ENCODE assay signal across 26 mouse cellular contexts in genomic region chr2:157100319-157100605, GRCm38 (mm10). TPM values are rescaled to one million over a fixed set of nuclear protein-coding genes. Genes with fewer than 3 reads are reported as not detected.
DNase-seq lines count a peak whose midpoint lies in the region; ATAC-seq and TF ChIP-seq lines count a peak whose summit lies in the region.
"Had no signal": no experiment of that assay in that cellular context is flagged by ENCODE, and none has a peak within 500 bp of the region (broad histone marks: within the 10 kb centered on the region; RNA-seq: fewer than 3 reads in every experiment).

No protein-coding gene starts in this region.

- WGBS in heart, embryonic 10.5 days = 75% methylated on average over 12 of the region's 12 CpGs
- 32% methylated on average over 12 of the region's 12 CpGs for WGBS in kidney, embryonic 15.5 days

- H3K9ac ChIP-seq in kidney, embryonic 15.5 days = no peak overlapping the region
- H3K9ac ChIP-seq: forebrain, embryonic 12.5 days; liver, embryonic 14.5 days; lung, embryonic 15.5 days; midbrain, embryonic 15.5 days had no signal

- peaks cover 62% of the 10 kb centered on the region for H3K36me3 ChIP-seq in heart, embryonic 10.5 days
- peaks cover 46% of the 10 kb centered on the region for H3K36me3 ChIP-seq in kidney, embryonic 15.5 days
- H3K36me3 ChIP-seq in E14TG2a.4 (ENCODE audit: insufficient read depth, low read length) = peaks cover 20% of the 10 kb centered on the region
- H3K36me3 ChIP-seq: midbrain, embryonic 15.5 days had no signal

- TF ChIP-seq CTCF in E14TG2a.4 (conservative IDR thresholded peaks at IDR 0.05; ENCODE audit: low read length) (no peak), Patski (IDR thresholded peaks at IDR 0.05) (no peak)

- no peak for DNase-seq in heart, embryonic 10.5 days (ENCODE audit: low spot score)
- no peak for DNase-seq in heart, postnatal 36 days
- no peak for DNase-seq in kidney, adult 8-10 months
- DNase-seq in Patski (ENCODE audit: low read depth, low spot score) = no peak
- DNase-seq in lung, postnatal 4 days = no peak
- no peak for DNase-seq in adrenal gland, adult (ENCODE audit: inconsistent age in 2 of 2, low spot score in 1 of 2)
- DNase-seq: adrenal gland, postnatal 36 days; cerebellum, adult 2 months; gastrocnemius, postnatal 10 days; right cerebral cortex, postnatal 4 days; thymus, adult 2 months had no signal

- in situ Hi-C loops in Patski (cut with MboI; ENCODE audit: low pct_unique_long_range_greater_than_20kb) = no loop called here

- 0 out of 2 replicates have a peak overlapping the region, but pooled peaks have one; percentile 24 for H3K27ac ChIP-seq in heart, embryonic 10.5 days
- H3K27ac ChIP-seq in kidney, embryonic 15.5 days = peak overlapping the region; percentile 28
- H3K27ac ChIP-seq: forebrain, embryonic 12.5 days; hindbrain, embryonic 10.5 days; hindbrain, postnatal 0 days; liver, embryonic 14.5 days; lung, embryonic 15.5 days; midbrain, embryonic 15.5 days had no signal

- POLR2A ChIA-PET in Patski (lab: Charles Lee) = no interaction called here

- CTCF ChIA-PET in Patski (lab: Charles Lee) = interaction anchor here (1.1 to 1.4 kb wide), 2 partner anchors 17 to 197 kb away, joined by 3 to 4 read pairs; no protein-coding TSS in a partner anchor

- no peak overlapping the region for H3K4me3 ChIP-seq in heart, embryonic 10.5 days
- no peak overlapping the region for H3K4me3 ChIP-seq in kidney, embryonic 15.5 days (replicated peaks)
- peak overlapping the region; percentile 43; the same call in 1 of the 2 replicates for H3K4me3 ChIP-seq in E14TG2a.4 (replicated peaks; ENCODE audit: low read length)
- H3K4me3 ChIP-seq: forebrain, embryonic 12.5 days; hindbrain, embryonic 10.5 days; lung, embryonic 15.5 days; midbrain, embryonic 15.5 days had no signal

- intact Hi-C loops in heart, postnatal 36 days (cut with DNase I) = no loop called here

- no peaks in the 10 kb centered on the region for H3K27me3 ChIP-seq in heart, embryonic 10.5 days (ENCODE audit: insufficient read depth, poor library complexity, severe bottlenecking)
- H3K27me3 ChIP-seq in kidney, embryonic 15.5 days = no peaks in the 10 kb centered on the region
- H3K27me3 ChIP-seq in E14TG2a.4 (ENCODE audit: insufficient read depth, low read length) (no peaks in the 10 kb centered on the region), Patski (no peaks in the 10 kb centered on the region)
- H3K27me3 ChIP-seq: forebrain, embryonic 12.5 days; lung, embryonic 15.5 days; midbrain, embryonic 15.5 days had no signal

- peak; percentile 43; the same call in 1 of the 2 replicates for ATAC-seq in kidney, embryonic 15.5 days (replicated peaks; ENCODE audit: low FRiP score)
- ATAC-seq in Patski = peak; percentile 77
- ATAC-seq: hindbrain, postnatal 0 days; intestine, postnatal 0 days; midbrain, embryonic 15.5 days had no signal

- H3K4me1 ChIP-seq in heart, embryonic 10.5 days = peaks cover 14% of the 10 kb centered on the region
- H3K4me1 ChIP-seq in kidney, embryonic 15.5 days = peaks cover 11% of the 10 kb centered on the region; the same call in 1 of the 2 replicates
- peaks cover 13% of the 10 kb centered on the region for H3K4me1 ChIP-seq in E14TG2a.4 (replicated peaks; ENCODE audit: low read depth, low read length)
- H3K4me1 ChIP-seq: forebrain, embryonic 12.5 days; hindbrain, embryonic 10.5 days; lung, embryonic 15.5 days; midbrain, embryonic 15.5 days had no signal

- no peak overlapping the region for H3K4me2 ChIP-seq in kidney, embryonic 15.5 days
- H3K4me2 ChIP-seq: forebrain, embryonic 12.5 days; lung, embryonic 15.5 days; midbrain, embryonic 15.5 days had no signal

- H3K9me3 ChIP-seq in heart, embryonic 10.5 days = no peaks in the 10 kb centered on the region
- H3K9me3 ChIP-seq in kidney, embryonic 15.5 days (replicated peaks) = no peaks in the 10 kb centered on the region
- no peaks in the 10 kb centered on the region for H3K9me3 ChIP-seq in E14TG2a.4 (ENCODE audit: low read length)
- H3K9me3 ChIP-seq: forebrain, embryonic 12.5 days; hindbrain, embryonic 10.5 days; lung, embryonic 15.5 days; midbrain, embryonic 15.5 days had no signal

RNA-seq across cellular contexts. Expression of gene Tldc2, which starts 13.4 kb away (rescaled TPM):
- not detected in 2 replicates for polyA plus RNA-seq in heart, embryonic 10.5 days (2016; fragmentation: Nextera tagmentation; extraction: Ambion mirVana)
- total RNA-seq in heart, postnatal 36 days (2021) = not detected
- polyA plus RNA-seq in kidney, embryonic 15.5 days (2015; fragmentation: Nextera tagmentation; extraction: Ambion mirVana) = 0.27 TPM in 1 of 2 replicates, not detected in the other
- polyA plus RNA-seq in Patski (2021) = 0.33 TPM
- total RNA-seq: adrenal gland, postnatal 36 days; gastrocnemius, postnatal 10 days; hindbrain, postnatal 0 days; layer of hippocampus, adult 18-20 months; layer of hippocampus, postnatal 25 days; left cerebral cortex, postnatal 25 days; megakaryocyte-erythroid progenitor cell, adult 5-6 weeks had no signal
- polyA plus RNA-seq: forebrain, embryonic 12.5 days; hindbrain, embryonic 10.5 days; intestine, postnatal 0 days; limb, embryonic 14.5 days; liver, embryonic 14.5 days; lung, embryonic 15.5 days; midbrain, embryonic 15.5 days; stomach, embryonic 16.5 days; thymus, adult 2 months had no signal

RNA-seq across cellular contexts. Expression of gene Soga1, which starts 21.2 kb away (rescaled TPM):
- polyA plus RNA-seq in heart, embryonic 10.5 days (2016; fragmentation: Nextera tagmentation; extraction: Ambion mirVana) = 2.2 and 3.9 TPM in 2 replicates
- 10 to 100 TPM; 11.5 to 13.4 TPM for total RNA-seq in heart, postnatal 36 days (2021)
- polyA plus RNA-seq in kidney, embryonic 15.5 days (2015; fragmentation: Nextera tagmentation; extraction: Ambion mirVana) = 3.5 and 4.2 TPM in 2 replicates
- polyA plus RNA-seq in Patski (2021) = 35.3 TPM

RNA-seq across cellular contexts. Expression of gene Samhd1, which starts 34.8 kb away (rescaled TPM):
- polyA plus RNA-seq in heart, embryonic 10.5 days (2016; fragmentation: Nextera tagmentation; extraction: Ambion mirVana) = 20.3 and 26.6 TPM in 2 replicates
- 10 to 100 TPM; 21.9 to 29.5 TPM for total RNA-seq in heart, postnatal 36 days (2021)
- 25.3 and 27.2 TPM in 2 replicates for polyA plus RNA-seq in kidney, embryonic 15.5 days (2015; fragmentation: Nextera tagmentation; extraction: Ambion mirVana)
- polyA plus RNA-seq in Patski (2021) = 64.5 TPM
